Mouse (Mus musculus) embryonic facial prominence, embryonic 11.5 days (tissue): ENCODE data around the gene Gm17018. TPM values are rescaled to one million over a fixed set of nuclear protein-coding genes. Genes with fewer than 3 reads are reported as not detected.
A peak's percentile ranks its signal among the peaks of the same experiment; 100 is the strongest.

Experiments
- ATAC-seq: fragments of 200-750 bp; cut with Nextera tagmentation; replicated peaks from 2 replicates; pipeline ENCODE4 v1.8.0; 2017; ENCODE audit warnings: low read depth; ENCODE audit not compliant: insufficient number of reproducible peaks, low FRiP score, low TSS enrichment
- DNase-seq: peaks from one replicate; pipeline ENCODE4 v3.0.0-alpha.2; 2015; ENCODE audit warnings: low spot score
- H3K27ac ChIP-seq: fragments of 300-500 bp; sonication (generic); replicated peaks from 2 replicates; pipeline ENCODE4 v1.5.1; 2014; ENCODE audit warnings: mild to moderate bottlenecking, low read depth, low read length, control low read depth
- H3K27me3 ChIP-seq: fragments of 300-500 bp; sonication (generic); 2 replicates; pipeline ENCODE4 v1.6.1; 2014; ENCODE audit warnings: mild to moderate bottlenecking, low read length, moderate library complexity, mixed read lengths; ENCODE audit not compliant: control insufficient read depth, insufficient read depth
- H3K36me3 ChIP-seq: fragments of 300-500 bp; sonication (generic); replicated peaks from 2 replicates; pipeline ENCODE4 v1.6.1; 2014; ENCODE audit warnings: low read depth, mild to moderate bottlenecking, low read length, moderate library complexity, mixed read lengths; ENCODE audit not compliant: control insufficient read depth, insufficient read depth
- H3K4me1 ChIP-seq: fragments of 300-500 bp; sonication (generic); 2 replicates; pipeline ENCODE4 v1.6.1; 2014; ENCODE audit warnings: low read length, mixed read lengths; ENCODE audit not compliant: control insufficient read depth, insufficient read depth
- H3K4me2 ChIP-seq: fragments of 300-500 bp; sonication (generic); 2 replicates; pipeline ENCODE4 v1.6.1; 2014; ENCODE audit warnings: low read depth, mild to moderate bottlenecking, control low read depth, low read length, moderate library complexity
- H3K4me3 ChIP-seq: fragments of 300-500 bp; sonication (generic); 2 replicates; pipeline ENCODE4 v1.5.1; 2014; ENCODE audit warnings: low read depth, low read length, control low read depth
- H3K9ac ChIP-seq: fragments of 300-500 bp; sonication (generic); replicated peaks from 2 replicates; pipeline ENCODE4 v1.6.1; 2014; ENCODE audit warnings: mild to moderate bottlenecking, control low read depth, low read length
- H3K9me3 ChIP-seq: fragments of 300-500 bp; sonication (generic); replicated peaks from 2 replicates; pipeline ENCODE4 v1.6.1; 2016; ENCODE audit warnings: mild to moderate bottlenecking, low read length, inconsistent platforms, mixed read lengths; ENCODE audit not compliant: control insufficient read depth
- WGBS: fragments of 180-500 bp; shearing (Covaris S2); extraction: QIAGEN DNeasy Blood & Tissue Kit; methylation state at CpG from one replicate; pipeline ENCODE4 v1.1.7; 2014; 5-methylcytosine and 5-hydroxymethylcytosine counted together
- polyA plus RNA-seq: library from polyadenylated mRNA; unstranded; fragments of >200 nt; fragmentation: Nextera tagmentation; extraction: Ambion mirVana; gene quantifications from 2 replicates; pipeline ENCODE4 v1.2.1, GENCODE M21; 2014

Gm17018 gene
- polyA plus RNA-seq, 1 experiment from 2014 or later, result 50.1 TPM

DNA sequence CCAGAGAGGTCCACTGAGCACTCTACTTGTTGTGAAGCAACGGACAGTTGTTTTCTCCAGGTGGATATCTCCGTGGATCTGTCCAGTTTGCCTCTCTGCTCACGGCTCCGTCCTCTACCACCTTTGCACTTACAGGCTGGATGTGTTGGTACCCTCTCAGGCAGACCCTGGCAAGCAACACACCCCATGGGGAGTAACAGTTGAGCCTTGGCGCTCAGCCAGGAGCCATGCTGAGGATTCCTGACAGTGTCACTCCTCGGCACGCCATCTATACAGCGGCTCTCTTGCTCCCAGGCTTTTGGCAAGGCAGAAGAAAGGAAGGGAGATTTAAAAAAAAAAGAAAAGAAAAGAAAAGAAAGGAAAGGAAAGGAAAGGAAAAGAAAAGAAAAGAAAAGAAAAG is 54.0 kb downstream of the Gm17018 start:
- Histone ChIP-seq H3K4me1 (peaks cover 10% of the 10 kb centered on the region), H3K9me3 (no peaks in the 10 kb centered on the region), H3K27me3 (no peaks in the 10 kb centered on the region), H3K4me2 (no peak overlapping the region), H3K9ac (no peak overlapping the region), H3K36me3 (no peaks in the 10 kb centered on the region), H3K4me3 (no peak overlapping the region), H3K27ac (no peak overlapping the region)
- WGBS, result 82% methylated on average over 8 of the region's 8 CpGs
- DNase-seq (no peak), ATAC-seq (no peak)

DNA sequence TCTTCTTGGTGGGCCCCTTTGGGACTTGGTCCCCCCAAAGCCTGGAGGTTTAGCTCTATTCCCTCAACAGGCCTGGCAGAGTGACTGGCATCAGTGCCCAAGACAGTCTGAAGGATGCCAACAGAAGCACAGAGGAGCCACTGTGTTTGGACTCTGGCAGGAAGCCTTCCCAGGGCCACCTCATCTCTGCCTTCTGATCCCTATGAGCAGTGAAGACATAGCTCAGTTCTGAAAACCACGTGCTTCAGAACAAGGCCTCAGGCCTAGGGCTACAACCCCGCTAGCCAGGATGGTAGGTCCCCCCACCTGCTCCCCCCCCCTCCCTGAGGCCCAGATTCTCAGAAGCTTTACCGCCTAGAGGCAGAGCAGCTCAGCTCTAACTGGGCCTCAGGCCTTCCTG is 54.5 kb downstream of the Gm17018 start:
- ATAC-seq, result no peak
- 60% methylated on average over 3 of the region's 3 CpGs for WGBS
- H3K27ac ChIP-seq, result no peak overlapping the region

DNA sequence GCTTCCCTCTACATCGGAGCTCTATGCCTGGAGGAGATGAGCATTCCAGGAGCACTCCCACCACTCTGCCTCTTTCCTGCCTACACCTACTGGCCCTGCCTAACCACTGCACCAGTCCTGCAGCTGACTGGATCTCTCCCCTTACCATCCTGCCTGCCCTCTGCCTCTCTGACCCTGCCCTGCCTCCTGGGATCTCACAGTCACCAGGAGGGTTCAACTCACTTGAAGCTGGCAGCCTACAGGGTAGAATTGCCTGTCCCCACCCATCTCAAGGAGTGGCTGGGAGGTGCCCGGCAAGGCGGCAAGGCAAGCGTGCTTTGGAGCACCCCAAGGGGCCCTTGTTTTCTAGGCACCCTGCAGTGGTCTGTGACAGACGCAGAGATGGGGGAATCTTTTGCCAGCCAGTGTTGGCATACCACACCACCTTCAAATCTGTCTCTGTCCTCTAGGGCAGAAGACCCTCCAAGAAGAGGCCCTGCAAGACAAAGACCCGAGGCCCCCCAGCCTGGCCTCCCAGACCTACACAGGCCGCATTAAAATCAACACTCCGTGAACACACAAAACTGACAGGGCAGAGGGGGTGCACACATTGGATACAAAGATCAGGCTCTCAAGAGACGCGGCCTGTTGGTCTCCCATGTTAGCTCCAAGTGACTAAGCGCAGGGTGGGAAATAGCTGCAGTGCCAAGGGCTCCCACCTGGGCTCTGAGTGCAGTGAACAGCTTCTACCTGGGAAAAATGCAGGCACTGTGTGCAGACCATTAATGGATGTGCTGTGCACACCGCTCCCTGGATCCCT is 55.2 kb downstream of the Gm17018 start:
- H3K27ac ChIP-seq, result no peak overlapping the region
- no peaks in the 10 kb centered on the region for H3K36me3 ChIP-seq
- H3K4me2 ChIP-seq, result no peak overlapping the region
- peak; percentile 45; the same call in 1 of the 2 replicates for ATAC-seq
- 0 out of 2 replicates have a peak overlapping the region, but pooled peaks have one; percentile 22 for H3K9ac ChIP-seq
- H3K27me3 ChIP-seq, result no peaks in the 10 kb centered on the region
- DNase-seq, result no peak
- H3K4me3 ChIP-seq, result no peak overlapping the region
- peaks cover 10% of the 10 kb centered on the region for H3K4me1 ChIP-seq
- H3K9me3 ChIP-seq, result no peaks in the 10 kb centered on the region
- WGBS, result 61% methylated on average over 12 of the region's 12 CpGs

More for the DNA sequence above, 54.5 kb downstream of the Gm17018 start:
- Histone ChIP-seq H3K4me3 (no peak overlapping the region), H3K4me1 (peaks cover 10% of the 10 kb centered on the region), H3K9ac (no peak overlapping the region), H3K36me3 (no peaks in the 10 kb centered on the region), H3K27me3 (no peaks in the 10 kb centered on the region), H3K4me2 (no peak overlapping the region), H3K9me3 (no peaks in the 10 kb centered on the region)
- no peak for DNase-seq

DNA sequence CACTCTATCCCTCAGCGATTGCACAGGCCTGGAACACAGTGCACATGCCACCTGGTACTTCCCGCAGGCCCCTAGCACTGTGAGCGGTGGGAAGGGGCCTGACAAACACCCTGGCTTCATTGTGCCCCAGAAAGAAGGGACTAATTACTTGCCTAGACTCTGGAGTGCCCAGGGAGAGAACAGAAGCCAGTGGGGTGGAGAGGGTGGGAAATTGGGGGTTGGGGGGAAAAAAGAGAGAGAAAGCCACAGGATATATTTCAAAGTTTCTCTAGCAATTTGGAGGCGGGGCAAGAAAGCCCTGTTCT is 55.8 kb downstream of the Gm17018 start:
- peaks cover 10% of the 10 kb centered on the region for H3K4me1 ChIP-seq
- ATAC-seq (no peak), DNase-seq (peak; percentile 21)
- no peak overlapping the region for H3K4me3 ChIP-seq
- H3K27me3 ChIP-seq, result no peaks in the 10 kb centered on the region
- no peaks in the 10 kb centered on the region for H3K9me3 ChIP-seq
- H3K27ac ChIP-seq, result no peak overlapping the region
- 0 out of 2 replicates have a peak overlapping the region, but pooled peaks have one; percentile 22 for H3K9ac ChIP-seq
- 58% methylated on average over 4 of the region's 4 CpGs for WGBS
- no peaks in the 10 kb centered on the region for H3K36me3 ChIP-seq
- H3K4me2 ChIP-seq, result no peak overlapping the region

DNA sequence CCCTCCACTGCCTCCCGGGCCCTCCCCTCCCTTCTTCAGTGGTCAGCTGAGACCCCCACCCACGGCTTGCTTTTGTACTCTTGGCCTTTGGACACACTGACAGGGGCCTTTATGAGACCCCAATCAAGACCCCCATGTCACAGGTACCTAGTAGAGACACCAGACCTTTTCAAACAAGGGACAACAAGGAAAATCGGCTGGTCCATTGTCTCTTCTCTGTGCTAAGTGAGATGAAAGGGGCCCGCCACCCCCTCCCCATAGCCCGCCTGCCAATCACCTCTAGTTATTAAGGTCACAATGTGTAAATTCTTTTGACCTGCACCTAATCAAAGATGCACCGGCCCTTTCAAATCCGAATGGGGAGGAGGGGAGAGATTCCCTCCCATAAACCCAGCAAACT is 56.3 kb downstream of the Gm17018 start:
- ATAC-seq (no peak), DNase-seq (peak; percentile 6)
- Histone ChIP-seq H3K27me3 (no peaks in the 10 kb centered on the region), H3K4me2 (no peak overlapping the region), H3K27ac (no peak overlapping the region), H3K4me1 (peaks cover 10% of the 10 kb centered on the region), H3K36me3 (no peaks in the 10 kb centered on the region), H3K9ac (no peak overlapping the region), H3K9me3 (no peaks in the 10 kb centered on the region), H3K4me3 (no peak overlapping the region)
- WGBS, result 25% methylated on average over 7 of the region's 7 CpGs

DNA sequence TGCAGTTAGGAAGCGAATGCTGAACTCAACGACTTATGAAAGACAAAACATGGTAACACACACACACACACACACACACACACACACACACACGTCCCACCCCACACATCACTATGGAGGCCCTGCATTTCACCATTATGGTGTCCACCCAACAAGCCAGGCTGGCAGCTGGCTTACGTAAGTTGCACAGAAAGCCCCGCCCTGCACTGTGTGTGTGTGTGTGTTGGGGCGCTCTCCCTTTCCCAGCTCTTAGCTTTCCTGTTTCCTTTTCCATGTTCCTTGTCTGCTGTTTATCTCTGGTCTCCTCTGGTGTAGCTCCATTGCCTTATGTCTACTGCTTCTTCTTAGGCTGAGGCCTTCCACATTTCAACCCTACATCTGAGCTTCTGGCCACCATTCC is 57.8 kb downstream of the Gm17018 start:
- Histone ChIP-seq H3K4me3 (no peak overlapping the region), H3K4me2 (no peak overlapping the region), H3K36me3 (no peaks in the 10 kb centered on the region), H3K27ac (no peak overlapping the region), H3K27me3 (no peaks in the 10 kb centered on the region), H3K4me1 (peaks cover 10% of the 10 kb centered on the region), H3K9ac (no peak overlapping the region), H3K9me3 (no peaks in the 10 kb centered on the region)
- WGBS, result 91% methylated on average over 6 of the region's 6 CpGs
- DNase-seq (no peak), ATAC-seq (no peak)

DNA sequence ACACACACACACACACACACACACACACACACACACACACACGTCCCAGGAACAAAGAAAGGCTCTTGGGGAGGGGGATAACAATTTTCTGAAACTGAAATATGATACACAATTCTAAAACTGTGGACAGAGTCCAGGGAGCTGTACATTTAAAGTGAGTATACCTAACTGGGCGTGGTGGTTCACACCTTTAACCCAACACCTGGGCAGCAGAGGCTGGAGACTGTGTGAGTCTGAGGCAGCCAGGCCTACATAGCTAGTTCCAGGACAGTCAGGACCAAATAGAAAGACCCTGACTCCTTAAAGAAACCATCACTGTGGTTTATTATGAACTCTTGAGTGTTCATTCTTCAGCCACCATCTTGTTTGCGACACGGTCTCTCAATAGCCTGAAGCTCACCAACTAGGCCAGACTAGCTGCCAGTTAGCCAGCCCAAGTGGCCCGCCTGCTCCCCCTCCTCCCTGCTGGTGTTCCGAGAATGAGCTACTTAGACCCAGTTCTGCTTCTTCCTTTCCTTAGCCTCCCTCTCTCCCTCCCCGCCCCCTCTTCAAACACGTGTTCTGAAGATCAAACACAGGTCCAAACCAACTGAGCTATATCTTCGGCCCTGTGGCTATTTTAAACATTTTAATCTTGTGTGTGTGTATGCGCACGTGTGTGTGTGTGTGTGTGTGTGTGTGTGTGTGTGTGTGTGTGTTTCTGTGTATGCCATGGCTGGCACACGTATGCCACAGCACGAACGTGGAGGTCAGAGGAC is 59.5 kb downstream of the Gm17018 start:
- Histone ChIP-seq H3K9ac (no peak overlapping the region), H3K27me3 (no peaks in the 10 kb centered on the region), H3K4me3 (no peak overlapping the region), H3K4me2 (no peak overlapping the region), H3K27ac (no peak overlapping the region), H3K4me1 (peaks cover 10% of the 10 kb centered on the region), H3K36me3 (no peaks in the 10 kb centered on the region), H3K9me3 (no peaks in the 10 kb centered on the region)
- ATAC-seq, result no peak
- 86% methylated on average over 13 of the region's 14 CpGs for WGBS
- no peak for DNase-seq

DNA sequence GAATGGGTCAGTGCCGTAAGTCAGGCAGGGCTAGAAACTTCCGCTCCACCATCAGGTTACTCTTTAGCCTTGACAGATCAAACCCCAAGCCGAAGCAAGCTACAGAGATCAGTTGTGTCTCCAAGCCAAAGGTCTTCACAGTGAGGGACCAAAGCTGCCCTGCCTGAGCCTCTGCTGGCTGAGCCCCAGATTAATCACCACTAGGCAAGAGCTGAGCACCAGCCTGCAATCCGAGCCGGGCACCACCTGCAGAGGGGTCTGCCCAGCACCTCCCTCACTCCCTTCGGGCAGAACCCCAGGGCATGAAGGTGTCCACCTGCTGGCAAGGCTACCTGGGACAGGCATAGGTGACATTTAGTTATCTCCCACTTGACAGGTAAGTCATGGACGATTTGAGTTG is 60.6 kb downstream of the Gm17018 start:
- Histone ChIP-seq H3K9me3 (no peaks in the 10 kb centered on the region), H3K9ac (no peak overlapping the region), H3K4me3 (no peak overlapping the region), H3K27ac (no peak overlapping the region), H3K27me3 (no peaks in the 10 kb centered on the region), H3K4me1 (peaks cover 6% of the 10 kb centered on the region), H3K4me2 (no peak overlapping the region), H3K36me3 (no peaks in the 10 kb centered on the region)
- no peak for DNase-seq
- WGBS, result 61% methylated on average over 7 of the region's 7 CpGs
- no peak for ATAC-seq
